Mouse (Mus musculus): ENCODE measurements around the gene Abce1. TPM values are rescaled to one million over a fixed set of nuclear protein-coding genes. Genes with fewer than 3 reads are reported as not detected.

The Abce1 gene
- 75.0 TPM for total RNA-seq (2023)

GRCm38 (mm10) chr8:79711064-79711961, at the start of gene Abce1, which contains the start of gene Anapc10:
TSS of gene Abce1 (minus strand) at chr8:79711740.
TSS of gene Anapc10 (plus strand) at chr8:79711820.

GRCm38 (mm10) chr8:79639586-79640451, 71.7 kb downstream of the Abce1 start, which contains the start of gene Otud4:
TSS of gene Otud4 (plus strand) at chr8:79639618.

Other genes with a start within 250 kb of the Abce1 start
- gene Otud4, start 72.1 kb downstream of the Abce1 start, total RNA-seq (2023) = 69.0 TPM
- gene Anapc10, start 80 bp upstream of the Abce1 start, total RNA-seq (2023) = 8.0 TPM